Mouse (Mus musculus): ENCODE measurements at regions not wholly inside any gene's neighbourhood (a gene's known extent, or its start where the extent isn't known, plus 50 kb on each side); places are given as distances from the start of the nearest gene placed in this dataset.

GRCm38 (mm10) chr13:85863745-85864144 is 183.0 kb downstream of the Cox7c start:
- H3K36me3 ChIP-seq = no peaks in the 10 kb centered on the region
- no peaks in the 10 kb centered on the region for H3K9me3 ChIP-seq
- H3K9ac ChIP-seq = no peak overlapping the region
- 89% methylated on average over 2 of the region's 2 CpGs for WGBS
- no peaks in the 10 kb centered on the region for H3K27me3 ChIP-seq
- H3K27ac ChIP-seq = no peak overlapping the region
- H3K4me1 ChIP-seq = 0 out of 2 replicates have a peak, but pooled peaks cover 3% of the 10 kb centered on the region
- no peak for ATAC-seq (ENCODE audit: low FRiP score, low read depth)
- H3K4me3 ChIP-seq = no peak overlapping the region
- H3K4me2 ChIP-seq (replicated peaks) = no peak overlapping the region

- H3K27me3 ChIP-seq = no peaks in the 10 kb centered on the region
- H3K36me3 ChIP-seq = no peaks in the 10 kb centered on the region
- no peak overlapping the region for H3K4me3 ChIP-seq
- H3K9me3 ChIP-seq = no peaks in the 10 kb centered on the region
- H3K4me2 ChIP-seq (replicated peaks) = no peak overlapping the region
- H3K9ac ChIP-seq = no peak overlapping the region
- no peak overlapping the region for H3K27ac ChIP-seq
- H3K4me1 ChIP-seq = peaks cover 5% of the 10 kb centered on the region; the same call in 1 of the 2 replicates
- no peak for ATAC-seq (ENCODE audit: low FRiP score, low read depth)
Measured at GRCm38 (mm10) chr13:85848276-85848675, 198.4 kb downstream of the Cox7c start.

GRCm38 (mm10) chr13:85829894-85830293 is 216.8 kb downstream of the Cox7c start:
- Histone ChIP-seq H3K4me1 (no peaks in the 10 kb centered on the region), H3K4me3 (no peak overlapping the region), H3K27me3 (no peaks in the 10 kb centered on the region), H3K36me3 (no peaks in the 10 kb centered on the region), H3K9me3 (no peaks in the 10 kb centered on the region), H3K9ac (no peak overlapping the region), H3K4me2 (replicated peaks) (no peak overlapping the region), H3K27ac (no peak overlapping the region)
- ATAC-seq (ENCODE audit: low FRiP score, low read depth) = no peak
- 88% methylated on average over 1 of the region's 1 CpGs for WGBS

Data from limb, embryonic 13.5 days (tissue).